Mouse (Mus musculus): Measurements from ENCODE around the gene Tubgcp2. TPM values are rescaled to one million over a fixed set of nuclear protein-coding genes. Genes with fewer than 3 reads are reported as not detected.

Tubgcp2 gene
- polyA plus RNA-seq, 1 experiment, result 70.3 TPM

DNA sequence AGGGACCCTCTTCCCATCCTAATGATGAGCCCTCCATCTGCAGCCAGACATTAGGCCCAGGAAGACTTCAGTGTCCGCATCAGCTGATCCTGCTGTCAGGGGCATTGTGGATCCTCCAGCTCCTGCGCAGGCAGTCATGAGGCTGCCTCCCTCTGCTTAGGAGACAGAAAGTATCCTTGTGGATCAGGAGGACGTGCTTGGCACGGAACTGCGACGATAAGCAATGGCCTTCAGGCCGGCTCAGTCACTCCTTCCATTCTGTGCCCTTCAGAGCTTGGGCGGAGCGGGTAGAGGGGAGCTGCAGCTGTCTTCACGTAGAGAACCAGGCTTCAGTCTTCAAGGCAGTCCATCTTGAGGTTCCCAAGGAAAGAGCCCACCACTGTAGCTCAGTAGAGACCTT lies 75.3 kb downstream of the Tubgcp2 start:
- TF ChIP-seq CTCF (IDR thresholded peaks at IDR 0.05; ENCODE audit: borderline replicate concordance, extremely low read depth, insufficient read depth, insufficient read length), result no peak
- no peak for TF ChIP-seq POLR2A (IDR thresholded peaks at IDR 0.05; ENCODE audit: borderline replicate concordance, extremely low read depth, insufficient read depth, insufficient read length, poor library complexity, severe bottlenecking)
- no peak for DNase-seq (ENCODE audit: low read depth)

DNA sequence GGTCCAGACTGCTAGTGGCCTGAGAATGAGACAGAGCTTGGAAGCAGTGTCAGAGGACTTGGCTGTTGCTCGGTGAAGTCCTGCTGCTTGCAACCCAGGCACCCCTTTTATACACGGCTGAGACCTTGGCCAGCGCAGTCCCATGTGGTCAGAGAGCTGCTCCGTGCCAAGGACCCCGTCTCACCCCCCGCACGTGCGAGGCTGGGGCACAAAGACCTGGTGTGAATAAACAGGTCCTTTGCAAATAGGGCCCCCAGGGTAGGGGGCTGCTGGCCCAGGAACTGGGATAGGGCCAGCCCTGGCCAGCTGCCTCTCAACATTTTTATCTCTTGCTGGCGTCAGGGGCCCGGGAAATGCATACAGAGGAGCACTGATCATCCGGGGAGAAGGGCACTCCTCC lies 78.5 kb downstream of the Tubgcp2 start:
- TF ChIP-seq POLR2A (IDR thresholded peaks at IDR 0.05; ENCODE audit: borderline replicate concordance, extremely low read depth, insufficient read depth, insufficient read length, poor library complexity, severe bottlenecking), result no peak
- peak; percentile 45 for DNase-seq (ENCODE audit: low read depth)

DNA sequence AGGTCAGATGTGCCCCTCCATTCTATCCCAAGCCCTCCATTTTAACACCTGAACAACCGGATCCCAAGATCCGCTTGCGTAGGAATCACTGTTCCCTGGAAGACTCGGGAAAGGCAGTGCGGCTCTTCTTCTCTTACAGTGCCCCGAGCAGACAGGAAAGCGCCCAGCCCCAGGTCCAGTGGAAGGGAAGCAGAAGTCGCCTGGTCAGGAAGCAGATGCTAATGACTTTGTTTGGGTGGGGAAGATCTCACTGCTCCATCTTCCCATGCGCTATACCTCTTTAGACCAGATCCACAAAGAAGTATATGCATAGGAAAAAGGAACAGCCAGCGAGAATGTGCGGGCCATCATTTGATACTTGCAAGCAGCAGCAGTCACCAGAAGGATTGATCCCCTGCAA lies 79.0 kb downstream of the Tubgcp2 start:
- no peak for DNase-seq (ENCODE audit: low read depth)
- TF ChIP-seq CTCF (IDR thresholded peaks at IDR 0.05; ENCODE audit: borderline replicate concordance, extremely low read depth, insufficient read depth, insufficient read length) (no peak), POLR2A (IDR thresholded peaks at IDR 0.05; ENCODE audit: borderline replicate concordance, extremely low read depth, insufficient read depth, insufficient read length, poor library complexity, severe bottlenecking) (no peak)

DNA sequence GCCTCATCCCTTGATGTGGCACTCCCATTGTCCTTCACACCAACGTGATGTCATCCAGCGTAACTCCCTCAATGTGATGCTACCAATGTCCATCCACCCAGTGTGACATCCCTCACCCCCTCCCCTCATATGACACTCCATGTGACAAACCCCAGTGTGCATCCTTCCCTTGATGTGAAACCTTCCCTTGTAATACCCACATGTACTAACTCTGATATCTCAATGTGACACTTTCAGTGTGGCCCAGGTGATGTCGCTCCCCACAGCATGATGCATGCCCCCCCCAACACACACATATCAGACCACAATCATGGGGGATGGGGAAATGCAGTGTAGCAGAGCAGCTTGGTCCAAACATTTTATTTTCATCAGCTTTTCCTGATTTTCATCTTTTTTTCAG lies 79.8 kb downstream of the Tubgcp2 start:
- no peak for DNase-seq (ENCODE audit: low read depth)
- TF ChIP-seq POLR2A (IDR thresholded peaks at IDR 0.05; ENCODE audit: borderline replicate concordance, extremely low read depth, insufficient read depth, insufficient read length, poor library complexity, severe bottlenecking), result no peak
- no peak for TF ChIP-seq CTCF (IDR thresholded peaks at IDR 0.05; ENCODE audit: borderline replicate concordance, extremely low read depth, insufficient read depth, insufficient read length)

DNA sequence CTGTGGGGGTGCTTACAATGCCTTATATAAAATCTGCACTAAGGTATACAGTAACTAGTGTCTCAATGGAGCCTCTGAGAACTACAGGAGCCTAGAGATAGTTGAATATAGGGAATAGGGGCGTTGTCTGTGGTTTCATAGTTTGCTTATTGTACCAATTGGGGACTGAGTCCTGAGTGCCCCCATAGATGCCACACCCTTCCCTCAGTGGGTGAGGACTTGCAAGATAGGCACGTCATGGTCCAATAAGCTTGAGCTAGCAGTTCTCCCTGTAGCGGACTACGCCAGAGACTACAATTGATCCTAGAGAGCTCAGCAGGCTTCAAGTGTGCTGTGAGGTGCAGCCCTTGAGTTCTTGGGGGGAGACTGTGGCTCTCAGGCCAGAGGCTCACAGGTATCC lies 81.0 kb downstream of the Tubgcp2 start:
- no peak for DNase-seq (ENCODE audit: low read depth)
- no peak for TF ChIP-seq CTCF (IDR thresholded peaks at IDR 0.05; ENCODE audit: borderline replicate concordance, extremely low read depth, insufficient read depth, insufficient read length)
- TF ChIP-seq POLR2A (IDR thresholded peaks at IDR 0.05; ENCODE audit: borderline replicate concordance, extremely low read depth, insufficient read depth, insufficient read length, poor library complexity, severe bottlenecking), result no peak

DNA sequence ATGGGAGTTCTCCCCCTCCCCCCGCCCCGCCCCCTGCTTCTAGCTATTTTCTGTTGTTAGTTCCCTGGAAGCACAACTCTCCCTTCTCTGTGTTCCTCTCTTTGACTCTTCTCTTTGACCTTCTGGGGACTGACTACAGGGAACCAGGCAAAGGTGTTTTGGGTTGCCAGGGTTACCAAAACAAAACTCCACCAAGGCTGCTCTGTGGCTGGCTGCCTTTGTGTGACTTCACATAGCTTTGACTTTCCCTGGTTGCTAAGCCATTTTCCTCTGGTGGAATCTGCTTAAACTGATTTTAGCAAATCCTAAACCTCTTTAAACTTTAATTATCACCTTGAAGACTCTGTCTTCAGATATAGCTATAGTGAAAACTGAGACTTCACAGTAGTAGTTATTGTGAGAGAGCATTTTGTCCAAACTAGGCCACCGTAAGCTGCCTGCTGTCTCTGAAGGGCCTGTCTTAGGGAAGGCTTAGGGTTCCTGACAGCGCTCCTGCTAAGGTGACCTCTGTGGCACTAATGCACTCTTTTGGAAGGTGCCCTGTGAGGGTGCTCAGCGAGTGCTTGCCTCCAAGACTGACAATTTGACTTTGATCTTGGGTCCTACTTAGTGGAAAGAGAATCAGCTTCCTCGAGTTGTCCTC lies 84.4 kb downstream of the Tubgcp2 start:
- TF ChIP-seq POLR2A (IDR thresholded peaks at IDR 0.05; ENCODE audit: borderline replicate concordance, extremely low read depth, insufficient read depth, insufficient read length, poor library complexity, severe bottlenecking), result no peak
- TF ChIP-seq CTCF (IDR thresholded peaks at IDR 0.05; ENCODE audit: borderline replicate concordance, extremely low read depth, insufficient read depth, insufficient read length), result no peak
- DNase-seq (ENCODE audit: low read depth), result no peak

DNA sequence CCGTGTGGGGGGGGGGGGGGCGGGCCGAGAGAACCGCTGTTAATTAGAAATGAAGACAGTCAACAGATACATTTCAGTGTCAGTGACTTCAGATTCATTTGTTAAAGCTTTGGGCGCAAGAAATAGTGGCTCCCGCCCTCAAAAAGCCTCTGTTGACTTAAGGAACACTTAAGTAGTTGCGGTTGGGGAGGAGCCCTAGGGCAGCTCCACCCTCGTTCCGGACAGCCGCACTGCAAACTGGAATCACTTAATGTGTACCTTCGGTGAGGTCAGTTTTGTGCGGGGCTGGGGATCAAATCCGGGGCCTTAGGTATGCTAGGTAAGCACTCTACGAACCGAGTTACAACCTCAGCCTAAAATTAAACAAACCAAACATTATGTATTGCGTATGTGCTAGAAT lies 85.4 kb downstream of the Tubgcp2 start:
- no peak for DNase-seq (ENCODE audit: low read depth)

DNA sequence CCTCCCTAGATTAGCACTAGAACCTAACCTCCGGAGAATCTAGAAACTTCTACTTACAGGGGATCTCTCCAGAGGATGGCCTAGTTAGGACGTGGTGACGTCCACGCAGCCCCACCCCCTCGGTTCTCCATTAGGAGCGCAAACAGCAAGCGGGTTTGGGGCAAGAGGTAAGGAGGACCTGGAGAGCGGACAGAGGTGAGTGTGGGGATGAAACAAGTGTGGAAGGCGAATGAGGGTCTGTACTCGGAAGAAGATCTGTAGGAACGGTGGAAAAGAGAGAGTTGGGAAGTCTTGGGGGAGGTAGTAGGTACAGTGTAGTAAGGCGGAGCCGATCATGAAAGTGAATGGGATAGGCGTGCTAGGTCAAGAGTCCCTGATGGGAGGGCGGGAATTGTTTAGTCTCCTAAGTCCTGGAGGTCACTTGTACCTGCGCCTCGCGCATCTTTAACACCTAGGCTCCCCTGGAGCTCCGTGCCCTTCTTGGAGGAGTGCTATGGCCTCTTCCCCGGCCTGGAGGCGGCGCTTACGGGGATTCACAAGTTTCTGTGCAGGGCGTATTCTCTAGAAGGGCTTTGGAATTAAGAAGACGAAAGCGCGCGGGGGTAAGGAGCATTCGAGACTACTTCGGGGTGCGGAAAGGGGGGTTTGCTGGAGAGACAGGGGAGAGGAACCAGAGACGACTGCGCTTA lies 86.0 kb downstream of the Tubgcp2 start:
- TF ChIP-seq POLR2A (IDR thresholded peaks at IDR 0.05; ENCODE audit: borderline replicate concordance, extremely low read depth, insufficient read depth, insufficient read length, poor library complexity, severe bottlenecking), result no peak
- TF ChIP-seq CTCF (IDR thresholded peaks at IDR 0.05; ENCODE audit: borderline replicate concordance, extremely low read depth, insufficient read depth, insufficient read length), result no peak
- DNase-seq (ENCODE audit: low read depth), result peak; percentile 45

More for the DNA sequence above, 85.4 kb downstream of the Tubgcp2 start:
- no peak for TF ChIP-seq POLR2A (IDR thresholded peaks at IDR 0.05; ENCODE audit: borderline replicate concordance, extremely low read depth, insufficient read depth, insufficient read length, poor library complexity, severe bottlenecking)
- TF ChIP-seq CTCF (IDR thresholded peaks at IDR 0.05; ENCODE audit: borderline replicate concordance, extremely low read depth, insufficient read depth, insufficient read length), result no peak

DNA sequence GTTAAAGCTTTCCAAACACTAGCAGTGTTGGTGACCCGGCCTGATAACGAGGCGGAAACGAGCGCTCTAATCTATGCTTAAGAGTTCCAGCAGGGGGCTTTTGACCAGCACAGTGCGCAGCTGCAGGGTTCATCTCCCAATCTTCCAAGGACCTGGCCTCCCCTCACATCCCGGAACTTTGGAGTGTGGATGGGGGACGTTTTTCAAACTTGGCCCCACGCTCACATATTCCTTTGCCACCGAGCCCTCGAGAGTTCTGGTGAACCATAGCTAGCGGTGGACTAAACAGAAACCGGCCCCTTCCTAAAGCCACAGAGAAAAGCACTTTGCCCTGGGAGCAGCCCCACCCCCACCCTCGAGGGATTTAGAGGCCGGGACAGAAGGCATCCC lies 86.6 kb downstream of the Tubgcp2 start:
- peak; percentile 50 for DNase-seq (ENCODE audit: low read depth)
- TF ChIP-seq POLR2A (IDR thresholded peaks at IDR 0.05; ENCODE audit: borderline replicate concordance, extremely low read depth, insufficient read depth, insufficient read length, poor library complexity, severe bottlenecking), result no peak
- TF ChIP-seq CTCF (IDR thresholded peaks at IDR 0.05; ENCODE audit: borderline replicate concordance, extremely low read depth, insufficient read depth, insufficient read length), result peak; percentile 57

DNA sequence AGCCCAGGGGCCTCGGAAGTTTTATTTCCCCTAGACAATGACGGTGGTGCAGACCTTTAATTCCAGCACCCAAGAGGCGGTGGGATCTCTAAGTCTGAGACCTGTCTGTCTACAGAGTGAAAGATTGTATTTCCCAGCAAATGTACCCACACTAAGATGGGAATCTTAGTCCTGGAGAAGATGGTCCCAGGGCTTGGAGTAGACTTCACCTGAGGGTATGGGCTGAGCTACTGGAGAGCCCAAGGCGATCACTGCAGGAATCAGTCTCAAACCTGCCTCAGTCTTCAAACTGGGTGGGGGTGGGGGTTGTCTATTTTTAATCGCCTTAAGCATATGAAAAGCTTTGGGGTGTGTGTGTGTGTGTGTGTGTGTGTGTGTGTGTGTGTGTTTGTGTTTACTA lies 90.4 kb downstream of the Tubgcp2 start:
- no peak for TF ChIP-seq POLR2A (IDR thresholded peaks at IDR 0.05; ENCODE audit: borderline replicate concordance, extremely low read depth, insufficient read depth, insufficient read length, poor library complexity, severe bottlenecking)
- no peak for TF ChIP-seq CTCF (IDR thresholded peaks at IDR 0.05; ENCODE audit: borderline replicate concordance, extremely low read depth, insufficient read depth, insufficient read length)

More for the DNA sequence above, 90.4 kb downstream of the Tubgcp2 start:
- DNase-seq (ENCODE audit: low read depth), result no peak

Other genes starting within 250 kb of the Tubgcp2 start
- gene Adgra1, start 202.5 kb downstream of the Tubgcp2 start, polyA plus RNA-seq (2012; rRNA removed), result 6.7 and 13.4 TPM in 2 replicates
- gene Kndc1, start 142.0 kb downstream of the Tubgcp2 start, polyA plus RNA-seq (2012; rRNA removed), result 17.0 and 33.3 TPM in 2 replicates
- gene Utf1, start 92.9 kb downstream of the Tubgcp2 start, polyA plus RNA-seq (2012; rRNA removed), result not detected in 2 replicates
- gene 6430531B16Rik, start 57.9 kb downstream of the Tubgcp2 start, polyA plus RNA-seq (2012; rRNA removed), result 0.55 and 0.76 TPM in 2 replicates
- 12.7 and 14.7 TPM in 2 replicates for gene Adam8, start 44.1 kb downstream of the Tubgcp2 start, polyA plus RNA-seq (2012; rRNA removed)
- 88.0 and 121 TPM in 2 replicates for gene Zfp511, start 278 bp downstream of the Tubgcp2 start, polyA plus RNA-seq (2012; rRNA removed)
- 1.3 and 4.0 TPM in 2 replicates for gene Msx3, start 12.4 kb upstream of the Tubgcp2 start, polyA plus RNA-seq (2012; rRNA removed)
- 146 and 172 TPM in 2 replicates for gene Caly, start 45.9 kb upstream of the Tubgcp2 start, polyA plus RNA-seq (2012; rRNA removed)
- gene Prap1, start 56.7 kb upstream of the Tubgcp2 start, polyA plus RNA-seq (2012; rRNA removed), result 6.4 TPM in 1 of 2 replicates, not detected in the other
- gene Fuom, start 65.8 kb upstream of the Tubgcp2 start, polyA plus RNA-seq (2012; rRNA removed), result 25.3 and 25.7 TPM in 2 replicates
- 5.1 and 6.0 TPM in 2 replicates for gene Paox, start 79.1 kb upstream of the Tubgcp2 start, polyA plus RNA-seq (2012; rRNA removed)
- 74.9 and 75.4 TPM in 2 replicates for gene Echs1, start 79.8 kb upstream of the Tubgcp2 start, polyA plus RNA-seq (2012; rRNA removed)
- 33.9 and 41.5 TPM in 2 replicates for gene Mtg1, start 100.9 kb upstream of the Tubgcp2 start, polyA plus RNA-seq (2012; rRNA removed)
- gene Sprn, start 118.2 kb upstream of the Tubgcp2 start, polyA plus RNA-seq (2012; rRNA removed), result 10.2 and 16.2 TPM in 2 replicates
- not detected in 2 replicates for gene Olfr522, start 128.1 kb upstream of the Tubgcp2 start, polyA plus RNA-seq (2012; rRNA removed)
- gene Olfr523, start 136.5 kb upstream of the Tubgcp2 start, polyA plus RNA-seq (2012; rRNA removed), result not detected in 2 replicates
- not detected in 2 replicates for gene Olfr524, start 169.3 kb upstream of the Tubgcp2 start, polyA plus RNA-seq (2012; rRNA removed)
- gene Cd163l1, start 181.6 kb upstream of the Tubgcp2 start, polyA plus RNA-seq (2012; rRNA removed), result 0.04 TPM in 1 of 2 replicates, not detected in the other
- gene 5830411N06Rik, start 210.6 kb upstream of the Tubgcp2 start, polyA plus RNA-seq (2012; rRNA removed), result 0.05 TPM in 1 of 2 replicates, not detected in the other